Mouse (Mus musculus) MEL (cell line): Measurements from ENCODE around the gene Tanc1. TPM values are rescaled to one million over a fixed set of nuclear protein-coding genes. Genes with fewer than 3 reads are reported as not detected.

Experiments used
- DNase-seq: peaks from one replicate; pipeline ENCODE4 v3.0.0; 2011; ENCODE audit warnings: low read depth, low spot score
- H3K27ac ChIP-seq: 2 replicates; pipeline ENCODE4 v1.5.1; 2012; ENCODE audit warnings: low read depth, mild to moderate bottlenecking, control low read depth, low read length, moderate library complexity; ENCODE audit not compliant: control insufficient read depth
- H3K27me3 ChIP-seq, 2 experiments: fragments of 150-350 bp in 1 of 2; sonication (generic) in 1 of 2; 2 replicates each; pipeline ENCODE4 v1.6.1; 2012; ENCODE audit warnings: low read length in 2 of 2, mild to moderate bottlenecking in 2 of 2, improper control_type of control experiment in 1 of 2, moderate library complexity in 1 of 2; ENCODE audit not compliant: insufficient read depth in 2 of 2, control insufficient read depth in 1 of 2
- H3K36me3 ChIP-seq, 2 experiments: 2 replicates each; pipeline ENCODE4 v1.6.1; 2012 to 2014; ENCODE audit warnings: low read length in 2 of 2, improper control_type of control experiment in 1 of 2, inconsistent platforms in 1 of 2, mild to moderate bottlenecking in 1 of 2; ENCODE audit not compliant: insufficient read depth in 2 of 2, control insufficient read depth in 1 of 2
- H3K4me1 ChIP-seq, 2 experiments: fragments of 150-350 bp in 1 of 2; sonication (generic) in 1 of 2; 2 replicates each; pipeline ENCODE4 v1.6.1; 2012; ENCODE audit warnings: low read length in 2 of 2, improper control_type of control experiment in 1 of 2, mild to moderate bottlenecking in 1 of 2; ENCODE audit not compliant: insufficient read depth in 2 of 2, control insufficient read depth in 1 of 2
- H3K4me3 ChIP-seq, 2 experiments: fragments of 150-350 bp in 1 of 2; sonication (generic) in 1 of 2; 2 replicates each; pipeline ENCODE4 v1.5.1; 2012; ENCODE audit warnings: low read depth in 2 of 2, low read length in 2 of 2, mild to moderate bottlenecking in 2 of 2, moderate library complexity in 2 of 2, control low read depth in 1 of 2, improper control_type of control experiment in 1 of 2; ENCODE audit not compliant: control insufficient read depth in 1 of 2, insufficient read depth in 1 of 2
- H3K79me2 ChIP-seq: 2 replicates; pipeline ENCODE4 v1.6.1; 2012; ENCODE audit warnings: mild to moderate bottlenecking, low read length, moderate library complexity; ENCODE audit not compliant: control insufficient read depth, poor library complexity, insufficient read depth
- H3K9ac ChIP-seq: 2 replicates; pipeline ENCODE4 v1.6.1; 2012; ENCODE audit warnings: low read depth, mild to moderate bottlenecking, control low read depth, low read length, moderate library complexity; ENCODE audit not compliant: control insufficient read depth, poor library complexity, severe bottlenecking
- H3K9me3 ChIP-seq: fragments of 150-350 bp; sonication (generic); replicated peaks from 2 replicates; pipeline ENCODE4 v1.6.1; 2012; ENCODE audit warnings: mild to moderate bottlenecking, low read length, improper control_type of control experiment, moderate library complexity; ENCODE audit not compliant: insufficient read depth
- BHLHE40 ChIP-seq: IDR thresholded peaks from 2 replicates; pipeline ENCODE4 v1.6.1; 2012; ENCODE audit warnings: low read depth, mild to moderate bottlenecking, inconsistent platforms, low read length, improper control_type of control experiment, borderline replicate concordance
- CHD1 ChIP-seq: IDR thresholded peaks from 2 replicates; pipeline ENCODE4 v1.6.1; 2012; ENCODE audit warnings: low read depth, mild to moderate bottlenecking, inconsistent platforms, low read length, improper control_type of control experiment
- CHD2 ChIP-seq: IDR thresholded peaks from 2 replicates; pipeline ENCODE4 v1.6.1; 2011; ENCODE audit warnings: low read length, improper control_type of control experiment
- ELF1 ChIP-seq: IDR thresholded peaks from 2 replicates; pipeline ENCODE4 v1.6.1; 2014; ENCODE audit warnings: low read depth, mild to moderate bottlenecking, inconsistent platforms, low read length, improper control_type of control experiment, moderate library complexity
- ETS1 ChIP-seq: IDR thresholded peaks from 2 replicates; pipeline ENCODE4 v1.6.1; 2012; ENCODE audit warnings: low read depth, mild to moderate bottlenecking, inconsistent platforms, low read length, improper control_type of control experiment, moderate library complexity
- GABPA ChIP-seq: IDR thresholded peaks from 2 replicates; pipeline ENCODE4 v1.6.1; 2012; ENCODE audit warnings: low read depth, mild to moderate bottlenecking, inconsistent platforms, low read length, improper control_type of control experiment, moderate library complexity
- HCFC1 ChIP-seq: IDR thresholded peaks from 2 replicates; pipeline ENCODE4 v1.6.1; 2012; ENCODE audit warnings: low read depth, mild to moderate bottlenecking, inconsistent platforms, low read length, improper control_type of control experiment, moderate library complexity
- JUND ChIP-seq: IDR thresholded peaks from 2 replicates; pipeline ENCODE4 v1.6.1; 2011; ENCODE audit warnings: low read depth, mild to moderate bottlenecking, improper control_type of control experiment, low read length
- KAT2A ChIP-seq: conservative IDR thresholded peaks from 2 replicates; pipeline ENCODE4 v1.6.1; 2012; ENCODE audit warnings: low read depth, low read length, improper control_type of control experiment, inconsistent platforms
- MAFK ChIP-seq: IDR thresholded peaks from 2 replicates; pipeline ENCODE4 v1.6.1; 2011; ENCODE audit warnings: low read depth, mild to moderate bottlenecking, low read length, improper control_type of control experiment, borderline replicate concordance
- MXI1 ChIP-seq: IDR thresholded peaks from 2 replicates; pipeline ENCODE4 v1.6.1; 2011; ENCODE audit warnings: mild to moderate bottlenecking, low read depth, low read length, improper control_type of control experiment
- MYB ChIP-seq: IDR thresholded peaks from 2 replicates; pipeline ENCODE4 v1.6.1; 2011; ENCODE audit warnings: mild to moderate bottlenecking, low read depth, low read length, improper control_type of control experiment
- MYC ChIP-seq: IDR thresholded peaks from 2 replicates; pipeline ENCODE4 v1.6.1; 2011; ENCODE audit warnings: low read depth, mild to moderate bottlenecking, low read length, improper control_type of control experiment, moderate library complexity
- NRF1 ChIP-seq: IDR thresholded peaks from 2 replicates; pipeline ENCODE4 v1.6.1; 2014; ENCODE audit warnings: low read depth, mild to moderate bottlenecking, inconsistent platforms, low read length, improper control_type of control experiment, moderate library complexity; ENCODE audit not compliant: poor library complexity, insufficient read depth, severe bottlenecking
- POLR2A ChIP-seq, 2 experiments: IDR thresholded peaks; 2 replicates each; pipeline ENCODE4 v1.6.1; 2011 to 2012; ENCODE audit warnings: low read length in 2 of 2, mild to moderate bottlenecking in 2 of 2, control low read depth in 1 of 2, improper control_type of control experiment in 1 of 2, low read depth in 1 of 2, moderate library complexity in 1 of 2; ENCODE audit not compliant: control insufficient read depth in 1 of 2, insufficient read depth in 1 of 2, poor library complexity in 1 of 2
- RAD21 ChIP-seq: IDR thresholded peaks from 2 replicates; pipeline ENCODE4 v1.6.1; 2011; ENCODE audit warnings: mild to moderate bottlenecking, low read depth, low read length, improper control_type of control experiment
- TAL1 ChIP-seq: IDR thresholded peaks from 2 replicates; pipeline ENCODE4 v1.6.1; 2012; ENCODE audit warnings: mild to moderate bottlenecking, inconsistent platforms, low read length, moderate library complexity, mixed read lengths
- TBP ChIP-seq: IDR thresholded peaks from 2 replicates; pipeline ENCODE4 v1.8.0; 2011; ENCODE audit warnings: low read depth, low read length, improper control_type of control experiment
- TCF12 ChIP-seq: IDR thresholded peaks from 2 replicates; pipeline ENCODE4 v1.6.1; 2014; ENCODE audit warnings: low read depth, mild to moderate bottlenecking, inconsistent platforms, low read length, improper control_type of control experiment, moderate library complexity
- UBTF ChIP-seq: IDR thresholded peaks from 2 replicates; pipeline ENCODE4 v1.6.1; 2012; ENCODE audit warnings: low read depth, mild to moderate bottlenecking, inconsistent platforms, low read length, improper control_type of control experiment, moderate library complexity, borderline replicate concordance; ENCODE audit not compliant: insufficient read depth
- ZKSCAN1 ChIP-seq: IDR thresholded peaks from 2 replicates; pipeline ENCODE4 v1.6.1; 2012; ENCODE audit warnings: low read depth, mild to moderate bottlenecking, inconsistent platforms, low read length, improper control_type of control experiment, moderate library complexity
- ZNF384 ChIP-seq: IDR thresholded peaks from 2 replicates; pipeline ENCODE4 v1.6.1; 2012; ENCODE audit warnings: low read depth, mild to moderate bottlenecking, inconsistent platforms, low read length, improper control_type of control experiment
- polyA plus RNA-seq, 2 experiments: library from polyadenylated mRNA; stranded (reverse) in 1 of 2; unstranded in 1 of 2; fragments of >175 nt in 1 of 2; fragments of >200 nt in 1 of 2; gene quantifications; 2 replicates each; pipeline versions ENCODE4 v1.2.1 to v1.2.4; 2012; ENCODE audit warnings: low replicate concordance in 2 of 2, low read depth in 1 of 2; ENCODE audit not compliant: insufficient read length in 2 of 2, insufficient read depth in 1 of 2, missing spikeins in 1 of 2
- total RNA-seq: library from RNA; depleted of rRNA; stranded (reverse); fragments of 300-350 nt; gene quantifications from 2 replicates; pipeline ENCODE4 v1.2.3, GENCODE M21; 2012

Tanc1 gene
- total and polyA plus RNA-seq, 3 experiments, result 0.54 to 0.78 TPM; not detected in 1

DNA sequence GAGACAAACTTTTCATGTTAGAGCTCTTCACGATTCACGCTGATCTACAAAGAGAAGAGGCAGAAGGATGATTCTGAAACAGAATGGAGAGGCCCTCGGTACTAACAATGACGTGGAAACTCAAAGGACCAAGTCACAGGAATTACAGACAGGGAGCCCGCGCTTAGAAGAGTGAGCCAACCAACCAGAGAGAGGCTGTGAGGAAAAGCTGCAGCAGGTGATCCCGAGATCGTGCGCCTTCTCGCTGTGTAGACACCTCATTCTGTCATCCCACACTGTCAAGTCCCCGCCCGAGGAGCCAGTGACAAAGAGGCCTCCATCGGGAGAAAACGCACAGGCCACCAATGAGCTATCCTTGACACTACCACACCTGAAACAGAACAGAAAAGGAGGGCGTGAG, 264.6 kb downstream of the Tanc1 start:
- H3K9ac ChIP-seq, result no peak overlapping the region
- no peak overlapping the region for H3K4me3 ChIP-seq
- no peaks in the 10 kb centered on the region for H3K27me3 ChIP-seq
- no peak for DNase-seq
- TF ChIP-seq ELF1, result no peak
- no peaks in the 10 kb centered on the region for H3K79me2 ChIP-seq
- 0 out of 4 replicates have a peak, but pooled peaks cover 2 to 4% of the 10 kb centered on the region in 2 experiments for H3K4me1 ChIP-seq
- no peaks in the 10 kb centered on the region for H3K36me3 ChIP-seq
- no peak overlapping the region for H3K27ac ChIP-seq
- no peaks in the 10 kb centered on the region for H3K9me3 ChIP-seq

GRCm38 (mm10) chr2:59877335-59877734, 265.5 kb downstream of the Tanc1 start:
- no peak overlapping the region for H3K4me3 ChIP-seq
- H3K9ac ChIP-seq, result no peak overlapping the region
- peaks cover 2% of the 10 kb centered on the region; the same call in 1 of the 2 replicates for H3K79me2 ChIP-seq
- H3K27ac ChIP-seq, result no peak overlapping the region
- H3K27me3 ChIP-seq, result no peaks in the 10 kb centered on the region
- no peaks in the 10 kb centered on the region for H3K36me3 ChIP-seq
- TF ChIP-seq MYB (no peak), MYC (no peak), KAT2A (no peak), TAL1 (no peak), MAFK (no peak), BHLHE40 (no peak), MXI1 (no peak), ZKSCAN1 (no peak), CHD2 (no peak), RAD21 (no peak), JUND (no peak), HCFC1 (no peak), POLR2A (IDR thresholded peaks at IDR 0.05; ENCODE audit: control insufficient read depth in 1 of 2, insufficient read depth in 1 of 2, low read depth in 1 of 2, low read length in 2 of 2, poor library complexity in 1 of 2) (no peak), ELF1 (no peak), ETS1 (no peak), TBP (no peak)
- 0 out of 4 replicates have a peak, but pooled peaks cover 2 to 4% of the 10 kb centered on the region in 2 experiments for H3K4me1 ChIP-seq
- DNase-seq, result no peak
- no peaks in the 10 kb centered on the region for H3K9me3 ChIP-seq

GRCm38 (mm10) chr2:59878221-59878620, 266.4 kb downstream of the Tanc1 start:
- Histone ChIP-seq H3K36me3 (no peaks in the 10 kb centered on the region), H3K27ac (no peak overlapping the region), H3K9ac (no peak overlapping the region), H3K27me3 (no peaks in the 10 kb centered on the region), H3K4me3 (no peak overlapping the region), H3K79me2 (peaks cover 2% of the 10 kb centered on the region; the same call in 1 of the 2 replicates), H3K9me3 (no peaks in the 10 kb centered on the region), H3K4me1 (peaks cover 2 to 6% of the 10 kb centered on the region in 2 experiments; a peak in 1 of 4 replicates)
- DNase-seq, result no peak
- TF ChIP-seq CHD2, result no peak
- no peak for TF ChIP-seq CHD1
- no peak for TF ChIP-seq GABPA
- no peak for TF ChIP-seq UBTF
- TF ChIP-seq NRF1, result no peak
- TF ChIP-seq TCF12, result no peak
- TF ChIP-seq POLR2A (IDR thresholded peaks at IDR 0.05; ENCODE audit: control insufficient read depth in 1 of 2, insufficient read depth in 1 of 2, low read depth in 1 of 2, low read length in 2 of 2, poor library complexity in 1 of 2), result no peak
- TF ChIP-seq ZNF384, result no peak
- no peak for TF ChIP-seq KAT2A
